Mouse (Mus musculus): ENCODE results near the gene Arl4c. TPM values are rescaled to one million over a fixed set of nuclear protein-coding genes. Genes with fewer than 3 reads are reported as not detected.

Gene Arl4c
- polyA plus RNA-seq, 1 experiment from 2014 or later = 1.5 TPM

DNA sequence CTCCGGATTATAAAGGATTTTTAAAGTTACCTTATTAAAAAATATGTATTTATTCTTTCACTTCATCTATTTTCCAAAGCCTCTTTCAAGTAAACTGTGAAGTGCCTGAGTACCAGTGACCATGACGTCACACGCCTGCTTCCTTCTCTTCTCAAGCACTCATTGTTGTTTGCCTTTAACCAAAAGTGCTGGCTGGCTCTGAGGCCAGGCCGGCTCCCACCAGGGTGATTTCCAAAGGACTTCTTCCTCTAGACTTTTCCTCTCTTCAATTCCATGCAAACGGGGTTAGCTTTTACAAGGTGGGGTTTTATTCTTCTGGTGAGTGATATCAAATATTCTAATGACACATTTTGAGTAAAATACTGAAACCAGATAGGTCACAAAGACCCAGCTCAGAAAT is 2.6 kb downstream of the Arl4c start:
- H3K36me3 ChIP-seq (replicated peaks; ENCODE audit: insufficient read depth, low read length) = no peaks in the 10 kb centered on the region
- DNase-seq (no peak), ATAC-seq (no peak)
- 38% methylated on average over 5 of the region's 5 CpGs for WGBS (ENCODE audit: insufficient replicate concordance)
- H3K4me2 ChIP-seq (ENCODE audit: low read depth, low read length) = peak overlapping the region; percentile 92; the same call in 1 of the 2 replicates
- H3K4me1 ChIP-seq (ENCODE audit: insufficient read depth) = peaks cover 5% of the 10 kb centered on the region; the same call in 1 of the 2 replicates
- TF ChIP-seq EP300 (IDR thresholded peaks at IDR 0.05; ENCODE audit: low read depth) = no peak
- no peak for TF ChIP-seq CTCF (IDR thresholded peaks at IDR 0.05; ENCODE audit: low read depth)
- peaks cover 27% of the 10 kb centered on the region for H3K27me3 ChIP-seq (ENCODE audit: insufficient read depth, low read length)
- no peak overlapping the region for H3K9ac ChIP-seq (replicated peaks)
- H3K4me3 ChIP-seq (ENCODE audit: low read depth, low read length) = 0 out of 2 replicates have a peak overlapping the region, but pooled peaks have one; percentile 7
- no peak overlapping the region for H3K27ac ChIP-seq (ENCODE audit: low read depth)
- no peaks in the 10 kb centered on the region for H3K9me3 ChIP-seq (ENCODE audit: low read length)

DNA sequence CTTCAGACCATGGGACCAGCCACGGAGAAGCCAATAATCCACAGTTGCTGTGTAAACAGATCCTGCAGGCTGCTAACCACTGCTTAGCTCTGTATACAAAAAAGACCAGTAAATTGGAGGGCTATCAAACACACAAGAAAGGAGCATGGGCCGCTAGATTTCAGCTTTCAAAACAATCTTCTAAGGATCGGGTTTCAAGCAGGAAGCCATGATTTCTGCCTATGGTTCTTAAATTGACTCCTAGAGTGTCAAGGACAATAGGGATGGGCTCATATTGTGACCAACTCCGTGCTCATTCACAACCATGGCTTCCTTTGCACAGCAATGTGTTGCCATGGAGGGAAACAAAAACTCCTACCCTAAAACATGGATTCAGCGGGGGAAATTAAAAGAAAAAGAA is 3.1 kb downstream of the Arl4c start:
- Histone ChIP-seq H3K9ac (replicated peaks) (no peak overlapping the region), H3K4me3 (ENCODE audit: low read depth, low read length) (no peak overlapping the region), H3K27ac (ENCODE audit: low read depth) (no peak overlapping the region), H3K4me1 (ENCODE audit: insufficient read depth) (peaks cover 5% of the 10 kb centered on the region; the same call in 1 of the 2 replicates), H3K36me3 (replicated peaks; ENCODE audit: insufficient read depth, low read length) (no peaks in the 10 kb centered on the region), H3K4me2 (ENCODE audit: low read depth, low read length) (peak overlapping the region; percentile 36; the same call in 1 of the 2 replicates), H3K9me3 (ENCODE audit: low read length) (no peaks in the 10 kb centered on the region), H3K27me3 (ENCODE audit: insufficient read depth, low read length) (peaks cover 27% of the 10 kb centered on the region)
- 46% methylated on average over 5 of the region's 5 CpGs for WGBS (ENCODE audit: insufficient replicate concordance)
- DNase-seq (no peak), ATAC-seq (no peak)
- TF ChIP-seq EP300 (IDR thresholded peaks at IDR 0.05; ENCODE audit: low read depth) (no peak), CTCF (IDR thresholded peaks at IDR 0.05; ENCODE audit: low read depth) (no peak)

GRCm38 (mm10) chr1:88698131-88698530 is 3.9 kb downstream of the Arl4c start:
- no peak for DNase-seq
- no peak overlapping the region for H3K27ac ChIP-seq (ENCODE audit: low read depth)
- WGBS (ENCODE audit: insufficient replicate concordance) = 69% methylated on average over 6 of the region's 6 CpGs
- peaks cover 27% of the 10 kb centered on the region for H3K27me3 ChIP-seq (ENCODE audit: insufficient read depth, low read length)
- TF ChIP-seq CTCF (IDR thresholded peaks at IDR 0.05; ENCODE audit: low read depth) = no peak
- no peak for TF ChIP-seq EP300 (IDR thresholded peaks at IDR 0.05; ENCODE audit: low read depth)
- H3K4me1 ChIP-seq (ENCODE audit: insufficient read depth) = peaks cover 5% of the 10 kb centered on the region; the same call in 1 of the 2 replicates
- H3K9me3 ChIP-seq (ENCODE audit: low read length) = no peaks in the 10 kb centered on the region
- no peak overlapping the region for H3K9ac ChIP-seq (replicated peaks)
- ATAC-seq = no peak
- no peak overlapping the region for H3K4me2 ChIP-seq (ENCODE audit: low read depth, low read length)
- no peaks in the 10 kb centered on the region for H3K36me3 ChIP-seq (replicated peaks; ENCODE audit: insufficient read depth, low read length)
- no peak overlapping the region for H3K4me3 ChIP-seq (ENCODE audit: low read depth, low read length)

GRCm38 (mm10) chr1:88696408-88696807 is 5.6 kb downstream of the Arl4c start:
- peaks cover 5% of the 10 kb centered on the region; the same call in 1 of the 2 replicates for H3K4me1 ChIP-seq (ENCODE audit: insufficient read depth)
- H3K36me3 ChIP-seq (replicated peaks; ENCODE audit: insufficient read depth, low read length) = no peaks in the 10 kb centered on the region
- no peak overlapping the region for H3K4me3 ChIP-seq (ENCODE audit: low read depth, low read length)
- H3K9ac ChIP-seq (replicated peaks) = no peak overlapping the region
- no peak overlapping the region for H3K4me2 ChIP-seq (ENCODE audit: low read depth, low read length)
- no peak overlapping the region for H3K27ac ChIP-seq (ENCODE audit: low read depth)
- 77% methylated on average over 4 of the region's 4 CpGs for WGBS (ENCODE audit: insufficient replicate concordance)
- no peaks in the 10 kb centered on the region for H3K9me3 ChIP-seq (ENCODE audit: low read length)
- TF ChIP-seq CTCF (IDR thresholded peaks at IDR 0.05; ENCODE audit: low read depth) = no peak
- TF ChIP-seq EP300 (IDR thresholded peaks at IDR 0.05; ENCODE audit: low read depth) = no peak
- peaks cover 14% of the 10 kb centered on the region for H3K27me3 ChIP-seq (ENCODE audit: insufficient read depth, low read length)
- ATAC-seq (no peak), DNase-seq (no peak)

- Histone ChIP-seq H3K4me2 (ENCODE audit: low read depth, low read length) (no peak overlapping the region), H3K4me3 (ENCODE audit: low read depth, low read length) (no peak overlapping the region), H3K9me3 (ENCODE audit: low read length) (no peaks in the 10 kb centered on the region), H3K4me1 (ENCODE audit: insufficient read depth) (no peaks in the 10 kb centered on the region), H3K27me3 (ENCODE audit: insufficient read depth, low read length) (0 out of 2 replicates have a peak, but pooled peaks cover 3% of the 10 kb centered on the region), H3K36me3 (replicated peaks; ENCODE audit: insufficient read depth, low read length) (no peaks in the 10 kb centered on the region), H3K9ac (replicated peaks) (no peak overlapping the region), H3K27ac (ENCODE audit: low read depth) (no peak overlapping the region)
- WGBS (ENCODE audit: insufficient replicate concordance) = 66% methylated on average over 10 of the region's 10 CpGs
- TF ChIP-seq CTCF (IDR thresholded peaks at IDR 0.05; ENCODE audit: low read depth) = no peak
- no peak for TF ChIP-seq EP300 (IDR thresholded peaks at IDR 0.05; ENCODE audit: low read depth)
- ATAC-seq (no peak), DNase-seq (no peak)
Measured at GRCm38 (mm10) chr1:88694353-88694752, 7.7 kb downstream of the Arl4c start.

DNA sequence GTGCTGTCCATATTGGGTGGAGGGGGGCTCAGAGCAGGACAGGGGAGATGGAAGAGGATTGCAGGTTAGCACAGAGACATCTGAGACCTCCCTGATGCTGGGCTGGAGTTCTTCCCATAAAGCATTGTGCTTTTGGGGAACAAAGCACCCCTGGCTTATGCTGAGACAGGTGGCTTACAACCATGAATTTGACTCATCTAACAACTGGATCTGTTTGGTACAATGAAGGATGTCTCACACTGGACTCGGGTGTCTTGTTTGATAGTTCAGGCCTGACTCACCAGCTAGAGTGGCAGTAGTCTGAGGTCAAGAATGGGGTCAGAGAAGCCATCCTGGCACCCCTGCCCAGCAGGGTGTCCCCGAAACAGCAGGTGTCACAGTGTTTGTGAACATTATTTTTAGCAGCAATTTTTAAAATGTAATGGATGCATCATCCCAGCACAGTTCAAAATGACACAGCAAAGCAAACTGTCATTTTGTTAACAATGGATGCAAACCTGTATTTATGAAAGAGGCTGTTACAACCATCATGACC is 9.7 kb downstream of the Arl4c start:
- H3K4me3 ChIP-seq (ENCODE audit: low read depth, low read length) = no peak overlapping the region
- WGBS (ENCODE audit: insufficient replicate concordance) = 62% methylated on average over 2 of the region's 2 CpGs
- H3K9me3 ChIP-seq (ENCODE audit: low read length) = no peaks in the 10 kb centered on the region
- H3K27me3 ChIP-seq (ENCODE audit: insufficient read depth, low read length) = 0 out of 2 replicates have a peak, but pooled peaks cover 3% of the 10 kb centered on the region
- no peak overlapping the region for H3K4me2 ChIP-seq (ENCODE audit: low read depth, low read length)
- H3K9ac ChIP-seq (replicated peaks) = no peak overlapping the region
- no peak overlapping the region for H3K27ac ChIP-seq (ENCODE audit: low read depth)
- DNase-seq = no peak
- ATAC-seq = no peak
- H3K4me1 ChIP-seq (ENCODE audit: insufficient read depth) = no peaks in the 10 kb centered on the region
- H3K36me3 ChIP-seq (replicated peaks; ENCODE audit: insufficient read depth, low read length) = no peaks in the 10 kb centered on the region
- TF ChIP-seq EP300 (IDR thresholded peaks at IDR 0.05; ENCODE audit: low read depth) (no peak), CTCF (IDR thresholded peaks at IDR 0.05; ENCODE audit: low read depth) (no peak)

Data from liver, postnatal 0 days (tissue).